Mouse (Mus musculus) frontal cortex, postnatal 10 days (tissue): ENCODE data around the gene Btaf1.
A peak's percentile ranks its signal among the peaks of the same experiment; 100 is the strongest.

Experiments used
- DNase-seq, 2 experiments: peaks; one replicate each; pipeline ENCODE4 v3.0.0; 2022; ENCODE audit warnings: low spot score in 2 of 2, mixed read lengths in 1 of 2

The Btaf1 gene

DNA sequence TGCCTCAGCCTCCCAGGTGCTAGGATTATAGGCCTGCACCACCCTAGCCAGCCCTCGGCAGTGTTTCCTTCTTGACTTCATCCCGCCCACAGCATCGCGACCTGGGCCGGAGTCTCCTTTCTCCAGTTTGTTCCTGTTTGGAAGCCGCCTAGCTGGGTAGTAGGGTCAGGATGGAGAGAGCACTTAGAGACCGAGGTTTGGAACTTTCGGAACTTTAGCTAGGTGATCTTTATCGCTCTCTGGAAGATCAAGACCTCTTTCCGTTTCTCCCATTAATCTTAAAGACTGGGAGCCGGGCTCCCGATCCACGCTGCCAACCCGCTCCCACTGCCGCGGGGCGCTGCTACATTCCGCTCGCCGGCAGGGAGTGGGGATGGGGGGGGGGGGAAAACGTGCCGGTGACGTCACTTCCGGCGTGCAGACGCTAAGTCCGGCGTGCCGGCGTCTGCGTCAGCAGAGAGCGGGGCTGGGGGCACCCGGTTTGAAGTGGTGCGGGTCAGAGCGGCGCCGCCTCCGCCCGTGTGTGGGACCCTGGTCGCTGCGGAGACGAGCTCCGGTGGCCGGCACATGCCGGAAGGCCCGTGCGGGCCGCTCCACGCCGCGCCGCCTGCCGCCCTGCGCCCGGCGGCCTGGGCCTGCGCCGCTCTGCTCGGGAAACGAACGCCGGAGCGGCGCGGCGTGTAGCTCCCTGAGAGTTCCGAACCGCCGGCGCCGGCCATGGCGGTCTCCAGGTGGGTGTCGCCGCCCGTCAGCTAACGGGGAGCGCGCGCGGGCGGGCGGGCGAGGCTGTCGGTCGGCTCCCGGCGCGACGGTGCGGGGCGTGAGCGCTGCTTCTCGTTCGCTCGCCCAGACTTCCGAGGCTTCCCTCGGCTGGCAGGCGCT, at the start of gene Btaf1:
Gene Btaf1 (plus strand): TSS at position 409 of the 882 bp plus-strand sequence.
- peak; percentile 81 to 87 for DNase-seq

DNA sequence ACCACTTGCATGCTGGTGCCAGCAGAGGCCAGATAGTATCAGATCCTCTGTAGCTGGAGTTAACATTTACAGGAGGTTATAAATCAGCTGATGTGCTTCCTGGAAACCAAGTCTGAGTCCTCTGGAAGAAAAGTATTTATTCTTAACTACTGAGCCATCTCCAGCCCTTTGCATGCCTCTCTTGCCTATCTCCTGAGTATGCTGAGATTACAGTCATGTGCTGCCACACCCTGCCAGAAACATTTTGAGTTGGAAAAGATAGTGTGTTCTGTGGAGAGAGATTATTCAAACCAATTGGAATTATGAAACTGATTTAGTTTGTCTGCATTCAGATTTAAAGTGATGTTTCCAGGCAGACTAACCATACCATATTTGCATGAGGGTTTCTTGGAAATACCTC, 48.5 kb upstream of the Btaf1 start:
- DNase-seq, result no peak

- DNase-seq, result no peak
Observed at GRCm38 (mm10) chr19:36878743-36879495, 47.0 kb upstream of the Btaf1 start.

- DNase-seq, result no peak
Observed at GRCm38 (mm10) chr19:36883119-36883518, 42.8 kb upstream of the Btaf1 start.

GRCm38 (mm10) chr19:36886316-36886715, 39.6 kb upstream of the Btaf1 start:
- no peak for DNase-seq

DNA sequence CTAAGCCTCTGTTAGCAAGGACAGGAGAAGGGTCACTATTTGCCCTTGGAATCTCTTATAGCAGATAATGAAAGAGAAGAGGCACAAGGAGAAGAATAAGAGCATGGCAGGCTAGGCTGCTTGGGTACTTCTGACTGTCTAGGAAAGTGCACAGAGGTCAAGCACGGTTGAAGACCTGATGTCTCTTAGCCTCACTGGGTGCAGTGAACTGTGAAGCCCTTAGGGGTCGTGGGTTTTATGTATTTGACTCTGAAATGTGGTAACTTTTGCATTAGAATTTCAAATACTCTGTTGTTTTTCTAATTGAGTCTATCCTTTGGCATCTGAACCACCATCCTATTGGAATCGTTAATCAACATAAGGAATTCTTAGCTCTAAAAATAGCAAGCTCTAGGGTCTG, 38.2 kb upstream of the Btaf1 start:
- DNase-seq, result no peak

DNA sequence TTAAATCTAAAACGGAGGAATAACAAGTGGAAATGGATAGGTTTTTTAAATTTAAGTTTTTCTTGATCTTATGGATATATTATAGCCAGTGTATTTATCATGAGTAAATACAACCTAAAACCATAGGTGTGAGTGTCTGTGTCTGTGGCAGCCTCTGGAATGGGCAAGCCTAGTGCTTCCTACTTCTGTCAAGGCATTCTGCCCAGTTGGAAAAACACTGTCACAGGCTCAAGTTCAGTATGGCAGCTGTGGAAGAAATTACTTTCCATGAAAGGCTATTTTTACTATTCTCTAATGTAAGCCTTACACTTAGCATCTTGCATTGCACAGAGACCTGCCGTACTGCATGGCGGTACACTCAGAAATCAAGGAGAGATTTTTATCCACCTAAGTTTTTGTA, 34.1 kb upstream of the Btaf1 start:
- no peak for DNase-seq

GRCm38 (mm10) chr19:36896791-36897569, 28.9 kb upstream of the Btaf1 start:
- DNase-seq, result no peak

- DNase-seq, result no peak
Observed at GRCm38 (mm10) chr19:36897778-36898177, 28.1 kb upstream of the Btaf1 start.

DNA sequence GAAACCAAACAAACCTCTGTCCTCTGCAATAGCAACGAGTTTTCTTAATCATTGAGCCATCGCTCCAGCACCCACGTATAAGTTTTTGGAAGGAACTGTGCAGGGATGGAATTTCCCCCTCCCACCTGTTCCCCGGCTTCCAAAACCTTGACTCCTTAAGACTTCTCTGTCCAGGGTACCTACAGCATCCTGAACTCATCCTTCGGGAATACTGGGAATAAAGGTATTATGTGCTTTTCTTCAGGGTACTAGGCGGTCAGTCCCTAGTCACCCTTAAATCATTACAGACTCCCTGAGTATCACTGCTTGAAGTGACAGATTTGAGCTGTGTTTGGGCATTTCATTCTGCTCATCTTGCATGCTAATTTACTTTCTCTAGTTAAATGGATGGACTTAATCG, 22.5 kb upstream of the Btaf1 start:
- DNase-seq, result no peak

- peak; percentile 66 to 69 for DNase-seq
Observed at GRCm38 (mm10) chr19:36904211-36905007, 21.5 kb upstream of the Btaf1 start.

- no peak for DNase-seq
Observed at GRCm38 (mm10) chr19:36909150-36909549, 16.7 kb upstream of the Btaf1 start.

DNA sequence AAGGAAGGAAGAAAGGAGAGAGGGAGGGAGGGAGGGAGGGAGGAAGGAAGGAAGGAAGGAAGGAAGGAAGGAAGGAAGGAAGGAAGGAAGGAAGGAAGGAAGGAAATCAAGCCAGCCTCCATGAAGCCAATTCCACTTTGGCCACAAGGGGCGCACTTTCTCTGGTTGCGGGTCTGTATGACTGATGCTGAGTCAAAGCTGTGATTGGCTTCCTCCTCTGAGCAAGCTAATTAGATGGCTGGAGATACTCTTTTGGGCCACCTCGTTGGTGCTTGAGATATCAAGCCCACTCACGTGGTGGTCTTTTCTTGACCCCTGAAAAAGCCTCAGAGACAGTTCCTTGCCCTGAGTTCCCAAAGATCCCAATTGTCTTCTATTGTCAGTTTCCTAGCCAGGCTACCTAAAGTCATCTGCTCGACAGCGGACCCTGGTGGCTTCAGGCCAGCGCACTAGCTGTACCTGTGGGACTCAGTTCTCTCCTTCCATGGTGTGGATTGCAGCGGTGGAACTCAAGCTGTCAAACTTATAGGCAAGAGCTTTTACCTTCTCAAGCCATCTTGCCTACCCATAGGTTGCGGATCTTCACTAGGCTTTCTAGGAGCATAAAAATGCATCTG, 16.1 kb upstream of the Btaf1 start:
- DNase-seq, result no peak

- DNase-seq, result peak; percentile 52 to 72
Observed at GRCm38 (mm10) chr19:36910424-36911045, 15.3 kb upstream of the Btaf1 start.

GRCm38 (mm10) chr19:36913064-36913463, 12.8 kb upstream of the Btaf1 start:
- no peak for DNase-seq

DNA sequence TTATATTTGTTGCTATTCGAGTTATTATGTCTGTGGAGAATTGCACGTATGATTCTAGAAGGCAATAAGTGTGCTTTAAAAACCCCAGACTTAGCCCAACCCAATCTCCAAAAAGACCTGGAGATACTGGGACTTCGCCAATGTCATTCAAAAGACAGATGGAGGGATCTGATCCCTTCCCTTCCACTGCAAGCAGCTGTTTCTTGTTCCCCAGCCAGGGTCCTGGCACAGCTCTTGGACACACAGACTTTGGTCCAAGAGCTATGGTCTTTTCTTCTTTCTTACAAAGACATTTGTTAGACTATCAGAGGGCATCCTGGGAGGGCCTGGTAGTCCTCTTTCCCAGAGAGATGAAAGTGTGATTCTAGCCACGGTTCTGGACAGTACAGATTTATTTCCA, 9.7 kb upstream of the Btaf1 start:
- no peak for DNase-seq

DNA sequence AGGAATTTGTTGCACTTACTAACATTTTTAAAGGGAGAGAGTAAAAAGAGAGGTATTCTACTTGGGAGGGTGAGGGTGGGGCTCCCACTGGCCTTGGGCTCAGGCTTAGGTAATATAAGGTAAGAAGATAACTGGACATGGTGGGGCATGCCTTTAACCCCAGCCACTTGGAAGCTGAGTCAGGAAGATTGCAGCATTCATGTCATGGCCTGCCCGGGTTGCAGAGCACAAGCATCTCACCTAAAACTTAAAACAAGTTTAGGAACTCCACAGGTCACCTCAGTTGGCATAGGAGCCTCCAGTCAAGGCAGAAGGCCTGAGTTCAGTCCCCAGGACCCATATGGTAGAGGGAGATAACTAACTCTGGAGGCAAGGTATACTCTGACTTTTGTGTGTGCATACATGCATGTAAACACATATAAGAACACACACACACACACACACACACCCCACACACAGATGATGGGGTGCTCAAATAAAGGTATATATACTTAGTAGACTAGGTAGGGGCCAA, 8.9 kb upstream of the Btaf1 start:
- no peak for DNase-seq

GRCm38 (mm10) chr19:36918441-36919301, 7.2 kb upstream of the Btaf1 start:
- DNase-seq, result peak; percentile 76 to 81

GRCm38 (mm10) chr19:36919466-36919865, 6.4 kb upstream of the Btaf1 start, which contains the start of gene Fgfbp3:
Fgfbp3 (minus strand) TSS chr19:36919615.
- DNase-seq, result no peak
